Mouse (Mus musculus): ENCODE results near the gene Slc2a9. TPM values are rescaled to one million over a fixed set of nuclear protein-coding genes. Genes with fewer than 3 reads are reported as not detected.
A peak's percentile ranks its signal among the peaks of the same experiment; 100 is the strongest.

Slc2a9 gene
- total and polyA plus RNA-seq, 3 experiments, result 1.6 to 2.8 (median 2.3) TPM

- Histone ChIP-seq H3K9ac (ENCODE audit: insufficient read depth, low read depth) (no peak overlapping the region), H3K36me3 (replicated peaks in 1 of 2; ENCODE audit: control insufficient read depth in 1 of 2, insufficient read depth in 1 of 2, low read length in 1 of 2) (no peaks in the 10 kb centered on the region), H3K9me3 (replicated peaks; ENCODE audit: low read length) (peaks cover 6% of the 10 kb centered on the region), H3K79me2 (replicated peaks; ENCODE audit: control insufficient read depth, extremely low read depth, insufficient read depth, poor library complexity, severe bottlenecking) (no peaks in the 10 kb centered on the region), H3K4me1 (ENCODE audit: control insufficient read depth in 1 of 2, insufficient read depth in 2 of 2) (peaks cover 5 to 19% of the 10 kb centered on the region in 2 experiments), H3K4me2 (ENCODE audit: insufficient read depth, low read depth, poor library complexity, severe bottlenecking) (no peak overlapping the region), H3K27me3 (replicated peaks) (no peaks in the 10 kb centered on the region), H3K4me3 (replicated peaks in 1 of 3; ENCODE audit: low read depth in 2 of 3, low read length in 2 of 3, poor library complexity in 1 of 3) (no peak overlapping the region), H3K27ac (ENCODE audit: insufficient read depth, low read depth) (no peak overlapping the region)
- dilution Hi-C loops (cut with MboI; ENCODE audit: extremely low pct_ligation_motif_present, extremely low pct_unique_long_range_greater_than_20kb, low sequenced_read_pairs), result no loop called here
- in situ Hi-C loops (cut with MboI; ENCODE audit: low pct_ligation_motif_present, low pct_unique_long_range_greater_than_20kb, low sequenced_read_pairs), result no loop called here
- peak; percentile 49 for DNase-seq (ENCODE audit: extremely low read depth)
- TF ChIP-seq ZNF384 (IDR thresholded peaks at IDR 0.05; ENCODE audit: low read depth, low read length), result no peak
- TF ChIP-seq ZKSCAN1 (IDR thresholded peaks at IDR 0.05; ENCODE audit: borderline replicate concordance, low read depth, low read length), result no peak
- no peak for TF ChIP-seq USF2 (conservative IDR thresholded peaks at IDR 0.05; ENCODE audit: low read depth, low read length)
- no peak for TF ChIP-seq SIN3A (IDR thresholded peaks at IDR 0.05; ENCODE audit: low read length)
- TF ChIP-seq NRF1 (IDR thresholded peaks at IDR 0.05; ENCODE audit: low read depth, low read length), result no peak
Observed at GRCm38 (mm10) chr5:38493890-38494289, 9.1 kb downstream of the Slc2a9 start.

GRCm38 (mm10) chr5:38491763-38492162 is 11.2 kb downstream of the Slc2a9 start:
- no peak overlapping the region for H3K9ac ChIP-seq (ENCODE audit: insufficient read depth, low read depth)
- peaks cover 6% of the 10 kb centered on the region for H3K9me3 ChIP-seq (replicated peaks; ENCODE audit: low read length)
- dilution Hi-C loops (cut with MboI; ENCODE audit: extremely low pct_ligation_motif_present, extremely low pct_unique_long_range_greater_than_20kb, low sequenced_read_pairs), result no loop called here
- peaks cover 8 to 19% of the 10 kb centered on the region in 2 experiments for H3K4me1 ChIP-seq (ENCODE audit: control insufficient read depth in 1 of 2, insufficient read depth in 2 of 2)
- H3K79me2 ChIP-seq (replicated peaks; ENCODE audit: control insufficient read depth, extremely low read depth, insufficient read depth, poor library complexity, severe bottlenecking), result no peaks in the 10 kb centered on the region
- H3K27me3 ChIP-seq (replicated peaks), result no peaks in the 10 kb centered on the region
- in situ Hi-C loops (cut with MboI; ENCODE audit: low pct_ligation_motif_present, low pct_unique_long_range_greater_than_20kb, low sequenced_read_pairs), result no loop called here
- DNase-seq (ENCODE audit: extremely low read depth), result no peak
- no peak overlapping the region for H3K4me2 ChIP-seq (ENCODE audit: insufficient read depth, low read depth, poor library complexity, severe bottlenecking)
- H3K27ac ChIP-seq (ENCODE audit: insufficient read depth, low read depth), result no peak overlapping the region
- H3K36me3 ChIP-seq (replicated peaks in 1 of 2; ENCODE audit: control insufficient read depth in 1 of 2, insufficient read depth in 1 of 2, low read length in 1 of 2), result no peaks in the 10 kb centered on the region
- TF ChIP-seq CHD1 (IDR thresholded peaks at IDR 0.05; ENCODE audit: low read depth, low read length) (no peak), ZNF384 (IDR thresholded peaks at IDR 0.05; ENCODE audit: low read depth, low read length) (no peak), CTCF (conservative IDR thresholded peaks at IDR 0.05 in 1 of 2, IDR thresholded peaks at IDR 0.05 in 1 of 2; ENCODE audit: low read depth in 2 of 2, low read length in 2 of 2) (no peak), MAZ (IDR thresholded peaks at IDR 0.05; ENCODE audit: low read depth, low read length) (no peak), RCOR1 (conservative IDR thresholded peaks at IDR 0.05; ENCODE audit: low read depth, low read length) (no peak), PAX5 (IDR thresholded peaks at IDR 0.05; ENCODE audit: low read length) (no peak)
- no peak overlapping the region for H3K4me3 ChIP-seq (replicated peaks in 1 of 3; ENCODE audit: low read depth in 2 of 3, low read length in 2 of 3, poor library complexity in 1 of 3)

- TF ChIP-seq RAD21 (IDR thresholded peaks at IDR 0.05; ENCODE audit: low read depth, low read length), result no peak
- TF ChIP-seq MAFK (IDR thresholded peaks at IDR 0.05; ENCODE audit: insufficient replicate concordance, low read length), result peak; percentile 91
- no peak for TF ChIP-seq TCF12 (IDR thresholded peaks at IDR 0.05; ENCODE audit: low read depth, low read length)
- H3K9me3 ChIP-seq (replicated peaks; ENCODE audit: low read length), result peaks cover 2% of the 10 kb centered on the region
- dilution Hi-C loops (cut with MboI; ENCODE audit: extremely low pct_ligation_motif_present, extremely low pct_unique_long_range_greater_than_20kb, low sequenced_read_pairs) (no loop called here), in situ Hi-C loops (cut with MboI; ENCODE audit: low pct_ligation_motif_present, low pct_unique_long_range_greater_than_20kb, low sequenced_read_pairs) (no loop called here)
- peaks cover 8 to 9% of the 10 kb centered on the region in 2 experiments for H3K4me1 ChIP-seq (ENCODE audit: control insufficient read depth in 1 of 2, insufficient read depth in 2 of 2)
- no peaks in the 10 kb centered on the region for H3K27me3 ChIP-seq (replicated peaks)
- no peak for DNase-seq (ENCODE audit: extremely low read depth)
- H3K36me3 ChIP-seq (replicated peaks in 1 of 2; ENCODE audit: control insufficient read depth in 1 of 2, insufficient read depth in 1 of 2, low read length in 1 of 2), result no peaks in the 10 kb centered on the region
- no peak overlapping the region for H3K9ac ChIP-seq (ENCODE audit: insufficient read depth, low read depth)
- no peak overlapping the region for H3K27ac ChIP-seq (ENCODE audit: insufficient read depth, low read depth)
- H3K4me2 ChIP-seq (ENCODE audit: insufficient read depth, low read depth, poor library complexity, severe bottlenecking), result no peak overlapping the region
- H3K4me3 ChIP-seq (replicated peaks in 1 of 3; ENCODE audit: low read depth in 2 of 3, low read length in 2 of 3, poor library complexity in 1 of 3), result no peak overlapping the region
- H3K79me2 ChIP-seq (replicated peaks; ENCODE audit: control insufficient read depth, extremely low read depth, insufficient read depth, poor library complexity, severe bottlenecking), result no peaks in the 10 kb centered on the region
Observed at GRCm38 (mm10) chr5:38489739-38490138, 13.2 kb downstream of the Slc2a9 start.

Data from CH12.LX (cell line).